In genomic region chr2:13577399-13577798, GRCm38 (mm10) we compare ENCODE assay signal across 11 mouse cellular contexts. TPM values are rescaled to one million over a fixed set of nuclear protein-coding genes. Genes with fewer than 3 reads are reported as not detected.
DNase-seq lines count a peak whose midpoint lies in the region; ATAC-seq and TF ChIP-seq lines count a peak whose summit lies in the region.
"Had no signal": no experiment of that assay in that cellular context is flagged by ENCODE, and none has a peak within 500 bp of the region (broad histone marks: within the 10 kb centered on the region; RNA-seq: fewer than 3 reads in every experiment).

No protein-coding gene starts in this region.

- peak; percentile 34 for TF ChIP-seq CTCF in lung, postnatal 0 days (IDR thresholded peaks at IDR 0.05)

- H3K9ac ChIP-seq in heart, embryonic 11.5 days (ENCODE audit: low read depth, low read length) = no peak overlapping the region
- H3K9ac ChIP-seq in lung, postnatal 0 days (replicated peaks; ENCODE audit: low read depth) = no peak overlapping the region
- H3K9ac ChIP-seq in limb, embryonic 15.5 days = no peak overlapping the region

- H3K9me3 ChIP-seq in heart, embryonic 11.5 days (replicated peaks; ENCODE audit: control insufficient read depth, low read length) = no peaks in the 10 kb centered on the region
- H3K9me3 ChIP-seq in lung, postnatal 0 days (ENCODE audit: low read length) = no peaks in the 10 kb centered on the region
- H3K9me3 ChIP-seq in limb, embryonic 15.5 days = no peaks in the 10 kb centered on the region

- H3K27ac ChIP-seq in heart, embryonic 11.5 days (ENCODE audit: low read depth, low read length) = no peak overlapping the region
- no peak overlapping the region for H3K27ac ChIP-seq in lung, postnatal 0 days (ENCODE audit: low read length)
- H3K27ac ChIP-seq in limb, embryonic 15.5 days = no peak overlapping the region

- TF ChIP-seq EP300 in lung, postnatal 0 days (IDR thresholded peaks at IDR 0.05) = no peak

- H3K4me1 ChIP-seq in heart, embryonic 11.5 days (ENCODE audit: control insufficient read depth, insufficient read depth, low read length) = peaks cover 9% of the 10 kb centered on the region
- H3K4me1 ChIP-seq in lung, postnatal 0 days (ENCODE audit: insufficient read depth, low read depth, low read length) = no peaks in the 10 kb centered on the region; the same call in 1 of the 2 replicates
- H3K4me1 ChIP-seq in limb, embryonic 15.5 days = peaks cover 23% of the 10 kb centered on the region

- peaks cover 33% of the 10 kb centered on the region for H3K36me3 ChIP-seq in heart, embryonic 11.5 days (ENCODE audit: control insufficient read depth, insufficient read depth, low read length)
- peaks cover 11% of the 10 kb centered on the region; the same call in 1 of the 2 replicates for H3K36me3 ChIP-seq in lung, postnatal 0 days (ENCODE audit: insufficient read depth, low read length)
- peaks cover 51% of the 10 kb centered on the region for H3K36me3 ChIP-seq in limb, embryonic 15.5 days

- H3K27me3 ChIP-seq in heart, embryonic 11.5 days (ENCODE audit: control insufficient read depth, insufficient read depth, low read length) = no peaks in the 10 kb centered on the region
- H3K27me3 ChIP-seq in lung, postnatal 0 days (replicated peaks; ENCODE audit: insufficient read depth, low read length) = no peaks in the 10 kb centered on the region
- H3K27me3 ChIP-seq in limb, embryonic 15.5 days = no peaks in the 10 kb centered on the region

- no peak for DNase-seq in heart, adult 11 months
- no peak for DNase-seq in lung, postnatal 0 days (ENCODE audit: low spot score)
- DNase-seq in lung, postnatal 10 days = no peak
- DNase-seq in adrenal gland, adult (ENCODE audit: inconsistent age in 2 of 2, low spot score in 1 of 2) = no peak
- DNase-seq in adrenal gland, postnatal 36 days = no peak
- DNase-seq: cerebellum, adult 2 months had no signal

- WGBS in heart, embryonic 11.5 days (ENCODE audit: insufficient replicate concordance) = 89% methylated on average over 1 of the region's 1 CpGs
- 78% methylated on average over 1 of the region's 1 CpGs for WGBS in lung, postnatal 0 days
- WGBS in limb, embryonic 15.5 days = 96% methylated on average over 1 of the region's 1 CpGs

- peak overlapping the region; percentile 32 for H3K4me2 ChIP-seq in heart, embryonic 11.5 days
- peak overlapping the region; percentile 20; the same call in 1 of the 2 replicates for H3K4me2 ChIP-seq in lung, postnatal 0 days (replicated peaks; ENCODE audit: low read depth, low read length)
- peak overlapping the region; percentile 32 for H3K4me2 ChIP-seq in limb, embryonic 15.5 days

- 0 out of 2 replicates have a peak overlapping the region, but pooled peaks have one; percentile 6 for H3K4me3 ChIP-seq in heart, embryonic 11.5 days (ENCODE audit: low read depth, low read length)
- H3K4me3 ChIP-seq in lung, postnatal 0 days (ENCODE audit: low read depth, low read length) = no peak overlapping the region; the same call in 1 of the 2 replicates
- peak overlapping the region; percentile 13 for H3K4me3 ChIP-seq in limb, embryonic 15.5 days

- ATAC-seq in heart, embryonic 11.5 days (replicated peaks; ENCODE audit: insufficient number of reproducible peaks, low FRiP score, low TSS enrichment) = no peak
- no peak for ATAC-seq in lung, postnatal 0 days
- no peak for ATAC-seq in limb, embryonic 15.5 days (ENCODE audit: insufficient number of reproducible peaks, low FRiP score, low TSS enrichment, low read depth)
- no peak for ATAC-seq in megakaryocyte progenitor cell, adult 5-6 weeks (replicated peaks; ENCODE audit: poor library complexity)
- ATAC-seq: activated CD4-positive, CD25-positive, alpha-beta regulatory T cell, adult 4 months; intestine, embryonic 16.5 days had no signal

RNA-seq across cellular contexts. Expression of gene Vim, which starts 3.7 kb away (rescaled TPM):
- 867 and 947 TPM in 2 replicates for polyA plus RNA-seq in heart, embryonic 11.5 days (2014; fragmentation: Nextera tagmentation; extraction: Ambion mirVana)
- polyA plus RNA-seq in lung, postnatal 0 days (2015; fragmentation: Nextera tagmentation; extraction: Ambion mirVana) = 1,068 and 1,145 TPM in 2 replicates
- polyA plus RNA-seq in limb, embryonic 15.5 days (2015; fragmentation: Nextera tagmentation; extraction: Ambion mirVana) = 1,276 and 1,300 TPM in 2 replicates
- 100 to 1,000 TPM; 181 to 247 TPM for total RNA-seq in adrenal gland, postnatal 36 days (2021)
- total RNA-seq in megakaryocyte progenitor cell, adult 5-6 weeks (2015) = 816 and 1,066 TPM in 2 replicates
- total RNA-seq in megakaryocyte progenitor cell, adult 5-6 weeks (2017) = 743 and 949 TPM in 2 replicates

RNA-seq across cellular contexts. Expression of gene Trdmt1, which starts 32.9 kb away (rescaled TPM):
- polyA plus RNA-seq in heart, embryonic 11.5 days (2014; fragmentation: Nextera tagmentation; extraction: Ambion mirVana) = 8.2 and 9.0 TPM in 2 replicates
- 9.8 and 10.1 TPM in 2 replicates for polyA plus RNA-seq in lung, postnatal 0 days (2015; fragmentation: Nextera tagmentation; extraction: Ambion mirVana)
- 8.9 and 11.5 TPM in 2 replicates for polyA plus RNA-seq in limb, embryonic 15.5 days (2015; fragmentation: Nextera tagmentation; extraction: Ambion mirVana)
- 1 to 10 TPM; 3.7 to 7.9 TPM for total RNA-seq in adrenal gland, postnatal 36 days (2021)
- total RNA-seq in megakaryocyte progenitor cell, adult 5-6 weeks (2015) = 13.9 and 14.4 TPM in 2 replicates
- 16.4 and 17.7 TPM in 2 replicates for total RNA-seq in megakaryocyte progenitor cell, adult 5-6 weeks (2017)
